Mouse (Mus musculus): Measurements from ENCODE around the gene Kcnma1.

The Kcnma1 gene

GRCm38 (mm10) chr14:24014391-24014790, at the start of gene Kcnma1:
Gene Kcnma1 (minus strand): TSS chr14:24014491.
- no peak for DNase-seq

GRCm38 (mm10) chr14:24059747-24060146, 45.5 kb upstream of the Kcnma1 start:
- DNase-seq = peak; percentile 15

GRCm38 (mm10) chr14:24059287-24059686, 45.0 kb upstream of the Kcnma1 start:
- DNase-seq = no peak

GRCm38 (mm10) chr14:24051821-24052220, 37.5 kb upstream of the Kcnma1 start:
- no peak for DNase-seq

GRCm38 (mm10) chr14:24036609-24037008, 22.3 kb upstream of the Kcnma1 start:
- no peak for DNase-seq

- no peak for DNase-seq
Measured at GRCm38 (mm10) chr14:24036208-24036535, 21.9 kb upstream of the Kcnma1 start.

- peak; percentile 22 for DNase-seq
Measured at GRCm38 (mm10) chr14:24035486-24036207, 21.4 kb upstream of the Kcnma1 start.

GRCm38 (mm10) chr14:24032876-24033389, 18.6 kb upstream of the Kcnma1 start:
- DNase-seq = no peak

- peak; percentile 84 for DNase-seq
Measured at GRCm38 (mm10) chr14:24032201-24032600, 17.9 kb upstream of the Kcnma1 start.

GRCm38 (mm10) chr14:24020718-24021117, 6.4 kb upstream of the Kcnma1 start:
- DNase-seq = no peak

GRCm38 (mm10) chr14:24009978-24010377, 4.3 kb downstream of the Kcnma1 start:
- no peak for DNase-seq

- peak; percentile 35 for DNase-seq
Measured at GRCm38 (mm10) chr14:24008252-24008651, 6.0 kb downstream of the Kcnma1 start.

- no peak for DNase-seq
Measured at GRCm38 (mm10) chr14:24006276-24006675, 8.0 kb downstream of the Kcnma1 start.

GRCm38 (mm10) chr14:24004471-24005271, 9.6 kb downstream of the Kcnma1 start:
- peak; percentile 21 for DNase-seq

GRCm38 (mm10) chr14:24003450-24004381, 10.6 kb downstream of the Kcnma1 start:
- DNase-seq = peak; percentile 19

GRCm38 (mm10) chr14:24002647-24003046, 11.6 kb downstream of the Kcnma1 start:
- DNase-seq = no peak

- DNase-seq = no peak
Measured at GRCm38 (mm10) chr14:23997912-23998311, 16.4 kb downstream of the Kcnma1 start.

GRCm38 (mm10) chr14:23995831-23996230, 18.5 kb downstream of the Kcnma1 start:
- no peak for DNase-seq

GRCm38 (mm10) chr14:23990871-23991270, 23.4 kb downstream of the Kcnma1 start:
- DNase-seq = no peak

GRCm38 (mm10) chr14:23989696-23990095, 24.6 kb downstream of the Kcnma1 start:
- no peak for DNase-seq

- no peak for DNase-seq
Measured at GRCm38 (mm10) chr14:23982205-23982604, 32.1 kb downstream of the Kcnma1 start.

- DNase-seq = no peak
Measured at GRCm38 (mm10) chr14:23974685-23975084, 39.6 kb downstream of the Kcnma1 start.

GRCm38 (mm10) chr14:23966471-23966870, 47.8 kb downstream of the Kcnma1 start:
- DNase-seq = no peak
